Mouse (Mus musculus): ENCODE data around the gene Slc37a1. TPM values are rescaled to one million over a fixed set of nuclear protein-coding genes. Genes with fewer than 3 reads are reported as not detected.
"Not testable (repeated sequence)": the region's sequence is repeated elsewhere in the genome, so short reads cannot be mapped to it uniquely, and the experiment has no call there.

Slc37a1 gene
- total and polyA plus RNA-seq, 2 experiments = 1.4 to 4.7 TPM

DNA sequence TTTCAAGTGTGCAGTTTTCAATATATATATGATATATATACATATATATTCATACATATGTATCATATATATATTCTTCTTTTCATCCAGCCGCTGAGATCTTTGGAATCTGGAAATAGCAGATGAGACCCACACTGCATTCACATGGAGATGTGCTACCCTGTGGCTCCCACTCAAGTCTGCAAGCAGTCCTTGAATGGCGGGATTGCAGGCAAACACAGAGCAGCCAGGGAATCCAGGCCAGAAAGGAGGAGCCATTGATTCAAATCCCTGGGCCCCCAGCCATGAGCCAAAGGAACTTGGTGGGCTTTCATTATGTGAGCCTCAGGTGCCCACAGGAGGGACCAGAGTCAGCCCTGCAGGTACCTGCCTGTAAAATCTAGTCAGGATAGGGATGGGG is 66.7 kb downstream of the Slc37a1 start:
- TF ChIP-seq POLR2A (IDR thresholded peaks at IDR 0.05; ENCODE audit: extremely low read depth, insufficient read depth, low read length) = no peak
- TF ChIP-seq CTCF (IDR thresholded peaks at IDR 0.05; ENCODE audit: low read depth, low read length) = no peak
- no peaks in the 10 kb centered on the region for H3K79me2 ChIP-seq (ENCODE audit: control insufficient read depth, insufficient read depth, low read length)
- DNase-seq (ENCODE audit: extremely low read depth, low read depth, low spot score) = no peak
- WGBS = 78% methylated on average over 2 of the region's 2 CpGs
- no peaks in the 10 kb centered on the region for H3K4me1 ChIP-seq (ENCODE audit: control insufficient read depth, insufficient read depth, low read length)
- no peak overlapping the region for H3K27ac ChIP-seq (replicated peaks; ENCODE audit: insufficient read depth, low read depth, low read length)
- H3K4me3 ChIP-seq (ENCODE audit: insufficient read depth, low read depth, low read length) = no peak overlapping the region
- H3K9ac ChIP-seq (ENCODE audit: low read depth, low read length) = no peak overlapping the region
- no peaks in the 10 kb centered on the region for H3K27me3 ChIP-seq (ENCODE audit: control insufficient read depth, insufficient read depth, low read length)
- H3K36me3 ChIP-seq (ENCODE audit: control insufficient read depth, insufficient read depth, low read length) = no peaks in the 10 kb centered on the region

DNA sequence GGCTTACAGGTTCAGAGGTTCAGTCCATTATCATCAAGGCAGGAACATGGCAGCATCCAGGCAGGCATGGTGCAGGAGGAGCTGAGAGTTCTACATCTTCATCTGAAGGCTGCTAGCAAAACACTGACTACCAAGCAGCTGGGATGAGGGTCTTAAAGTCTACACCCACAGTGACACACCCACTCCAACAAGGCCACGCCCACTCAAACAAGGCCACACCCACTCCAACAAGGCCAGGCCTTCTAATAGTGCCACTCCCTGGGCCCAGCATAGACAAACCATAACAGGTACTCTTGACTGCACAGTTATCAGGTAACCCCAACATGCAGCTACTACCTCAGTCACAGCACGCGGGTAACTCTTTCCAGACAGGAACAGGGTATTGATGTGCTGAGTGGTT is 68.1 kb downstream of the Slc37a1 start:
- not testable (repeated sequence) for H3K27me3 ChIP-seq (ENCODE audit: control insufficient read depth, insufficient read depth, low read length); H3K27ac ChIP-seq (replicated peaks; ENCODE audit: insufficient read depth, low read depth, low read length); H3K9ac ChIP-seq (ENCODE audit: low read depth, low read length); H3K79me2 ChIP-seq (ENCODE audit: control insufficient read depth, insufficient read depth, low read length); DNase-seq (ENCODE audit: extremely low read depth, low read depth, low spot score); H3K4me3 ChIP-seq (ENCODE audit: insufficient read depth, low read depth, low read length); H3K36me3 ChIP-seq (ENCODE audit: control insufficient read depth, insufficient read depth, low read length); H3K4me1 ChIP-seq (ENCODE audit: control insufficient read depth, insufficient read depth, low read length)
- WGBS = 83% methylated on average over 3 of the region's 3 CpGs

DNA sequence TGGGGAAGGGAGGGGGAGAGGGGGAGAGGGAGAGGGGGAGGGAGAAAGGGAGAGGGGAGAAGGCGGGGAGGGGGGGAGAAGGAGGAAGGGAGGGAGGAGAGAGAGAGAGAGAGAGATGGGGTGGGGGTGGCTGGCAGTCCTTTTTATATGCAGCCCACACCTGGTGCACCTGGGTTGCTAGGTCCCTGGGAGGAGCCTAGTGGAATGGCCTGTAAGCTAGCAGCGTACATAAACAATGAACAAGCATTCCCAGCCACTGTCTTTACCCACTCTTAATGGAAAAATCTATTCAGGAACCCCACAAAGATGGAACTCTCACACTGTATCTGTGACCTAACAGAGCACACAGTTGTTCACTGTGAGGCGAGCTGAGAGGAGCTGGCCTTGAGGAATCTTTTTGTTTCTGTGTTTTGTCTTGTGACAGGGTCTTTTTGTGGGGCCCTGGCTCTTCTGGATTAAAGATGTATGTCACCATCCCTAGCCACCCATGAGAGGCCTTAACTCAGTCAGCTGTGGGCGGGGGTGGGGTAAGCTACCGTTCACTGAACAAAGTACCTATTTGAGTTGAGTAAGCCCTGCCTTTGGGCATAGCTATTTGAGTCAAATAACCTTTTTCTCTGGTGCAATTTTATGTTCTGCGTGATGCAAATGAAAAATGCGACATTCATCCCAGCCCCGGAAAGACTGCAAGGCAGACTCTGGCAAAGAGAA is 69.4 kb downstream of the Slc37a1 start:
- 51% methylated on average over 8 of the region's 8 CpGs for WGBS
- TF ChIP-seq POLR2A (IDR thresholded peaks at IDR 0.05; ENCODE audit: extremely low read depth, insufficient read depth, low read length) (no peak), CTCF (IDR thresholded peaks at IDR 0.05; ENCODE audit: low read depth, low read length) (no peak)
- Histone ChIP-seq H3K79me2 (ENCODE audit: control insufficient read depth, insufficient read depth, low read length) (no peaks in the 10 kb centered on the region), H3K36me3 (ENCODE audit: control insufficient read depth, insufficient read depth, low read length) (no peaks in the 10 kb centered on the region), H3K27ac (replicated peaks; ENCODE audit: insufficient read depth, low read depth, low read length) (no peak overlapping the region), H3K4me3 (ENCODE audit: insufficient read depth, low read depth, low read length) (no peak overlapping the region), H3K9ac (ENCODE audit: low read depth, low read length) (no peak overlapping the region), H3K27me3 (ENCODE audit: control insufficient read depth, insufficient read depth, low read length) (no peaks in the 10 kb centered on the region), H3K4me1 (ENCODE audit: control insufficient read depth, insufficient read depth, low read length) (no peaks in the 10 kb centered on the region)
- peak; percentile 13 for DNase-seq (ENCODE audit: extremely low read depth, low read depth, low spot score)

DNA sequence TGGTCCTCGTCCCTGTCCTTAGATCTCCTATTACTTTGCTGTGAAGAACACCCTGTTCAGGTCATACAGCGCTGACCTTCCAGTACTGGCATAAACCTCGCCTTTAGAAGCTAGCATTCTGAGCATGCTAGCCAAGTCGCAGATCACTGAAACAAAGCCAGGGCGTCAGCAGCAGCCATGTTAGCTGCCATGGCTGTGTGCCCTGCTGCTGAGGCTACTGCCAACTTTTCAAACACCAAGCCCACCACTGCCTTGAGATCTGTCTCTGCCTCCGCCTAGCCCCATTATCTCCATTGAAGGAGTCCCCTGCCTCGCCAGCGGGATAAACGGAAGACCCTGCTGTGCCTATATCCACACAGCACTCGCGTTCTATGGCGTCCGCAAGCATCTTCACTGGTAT is 74.0 kb downstream of the Slc37a1 start:
- Histone ChIP-seq H3K9ac (ENCODE audit: low read depth, low read length) (no peak overlapping the region), H3K36me3 (ENCODE audit: control insufficient read depth, insufficient read depth, low read length) (no peaks in the 10 kb centered on the region), H3K4me1 (ENCODE audit: control insufficient read depth, insufficient read depth, low read length) (no peaks in the 10 kb centered on the region), H3K4me3 (ENCODE audit: insufficient read depth, low read depth, low read length) (no peak overlapping the region), H3K27me3 (ENCODE audit: control insufficient read depth, insufficient read depth, low read length) (no peaks in the 10 kb centered on the region), H3K27ac (replicated peaks; ENCODE audit: insufficient read depth, low read depth, low read length) (no peak overlapping the region), H3K79me2 (ENCODE audit: control insufficient read depth, insufficient read depth, low read length) (no peaks in the 10 kb centered on the region)
- TF ChIP-seq CTCF (IDR thresholded peaks at IDR 0.05; ENCODE audit: low read depth, low read length) = no peak
- no peak for TF ChIP-seq POLR2A (IDR thresholded peaks at IDR 0.05; ENCODE audit: extremely low read depth, insufficient read depth, low read length)
- 92% methylated on average over 13 of the region's 13 CpGs for WGBS
- DNase-seq (ENCODE audit: extremely low read depth, low read depth, low spot score) = no peak

DNA sequence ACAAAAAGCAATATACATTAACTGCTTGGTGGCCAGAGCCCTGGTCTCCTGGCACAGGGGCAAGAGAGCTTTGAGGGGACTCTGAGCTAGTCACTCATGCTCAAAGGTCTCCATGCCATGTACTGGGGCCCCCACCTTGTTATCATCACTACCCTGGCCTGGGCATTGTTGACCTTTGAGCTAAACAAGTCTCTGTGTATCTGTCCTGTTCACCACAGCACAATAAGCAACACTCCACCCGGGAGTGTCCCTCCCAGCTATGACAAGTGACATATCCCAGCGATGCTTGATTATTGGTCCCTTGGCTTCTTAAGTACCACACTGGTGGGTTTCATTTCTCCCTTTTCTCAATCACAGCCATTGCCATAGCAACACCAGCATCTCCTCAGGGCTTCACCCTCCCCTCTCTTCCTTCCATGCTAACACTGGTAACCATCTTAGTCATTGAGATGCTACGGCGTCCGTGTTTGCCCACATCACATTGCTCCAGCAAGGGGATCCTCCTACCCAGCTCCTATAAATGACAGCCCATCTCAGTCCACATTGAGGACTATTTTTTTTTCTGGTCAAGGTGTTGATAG is 79.1 kb downstream of the Slc37a1 start:
- TF ChIP-seq CTCF (IDR thresholded peaks at IDR 0.05; ENCODE audit: low read depth, low read length) = no peak
- TF ChIP-seq POLR2A (IDR thresholded peaks at IDR 0.05; ENCODE audit: extremely low read depth, insufficient read depth, low read length) = no peak
- WGBS = 90% methylated on average over 5 of the region's 5 CpGs
- Histone ChIP-seq H3K9ac (ENCODE audit: low read depth, low read length) (no peak overlapping the region), H3K4me1 (ENCODE audit: control insufficient read depth, insufficient read depth, low read length) (no peaks in the 10 kb centered on the region), H3K79me2 (ENCODE audit: control insufficient read depth, insufficient read depth, low read length) (no peaks in the 10 kb centered on the region), H3K27ac (replicated peaks; ENCODE audit: insufficient read depth, low read depth, low read length) (no peak overlapping the region), H3K4me3 (ENCODE audit: insufficient read depth, low read depth, low read length) (no peak overlapping the region), H3K36me3 (ENCODE audit: control insufficient read depth, insufficient read depth, low read length) (no peaks in the 10 kb centered on the region), H3K27me3 (ENCODE audit: control insufficient read depth, insufficient read depth, low read length) (no peaks in the 10 kb centered on the region)
- no peak for DNase-seq (ENCODE audit: extremely low read depth, low read depth, low spot score)

DNA sequence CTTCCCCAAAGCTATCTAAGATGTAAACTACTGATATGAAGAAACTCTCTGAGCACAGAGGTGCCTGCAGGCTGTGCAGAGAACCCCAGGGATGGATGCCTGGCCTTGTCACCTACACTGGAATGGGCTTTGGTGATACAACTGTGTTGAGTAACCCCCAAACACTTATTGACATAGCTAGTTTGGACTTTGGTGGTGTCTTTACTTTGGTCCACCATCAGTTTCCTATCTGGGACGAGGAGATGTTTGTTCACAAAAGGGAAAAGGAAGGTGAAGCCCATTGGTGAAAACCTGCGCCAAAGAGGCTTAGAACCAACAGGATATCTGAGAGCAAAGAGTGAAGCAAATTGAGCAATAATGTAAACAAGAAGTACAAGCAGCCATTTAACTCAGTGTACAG is 83.6 kb downstream of the Slc37a1 start:
- Histone ChIP-seq H3K9ac (ENCODE audit: low read depth, low read length) (no peak overlapping the region), H3K4me1 (ENCODE audit: control insufficient read depth, insufficient read depth, low read length) (no peaks in the 10 kb centered on the region), H3K36me3 (ENCODE audit: control insufficient read depth, insufficient read depth, low read length) (no peaks in the 10 kb centered on the region), H3K79me2 (ENCODE audit: control insufficient read depth, insufficient read depth, low read length) (no peaks in the 10 kb centered on the region), H3K27me3 (ENCODE audit: control insufficient read depth, insufficient read depth, low read length) (no peaks in the 10 kb centered on the region), H3K4me3 (ENCODE audit: insufficient read depth, low read depth, low read length) (no peak overlapping the region), H3K27ac (replicated peaks; ENCODE audit: insufficient read depth, low read depth, low read length) (no peak overlapping the region)
- no peak for TF ChIP-seq POLR2A (IDR thresholded peaks at IDR 0.05; ENCODE audit: extremely low read depth, insufficient read depth, low read length)
- no peak for TF ChIP-seq CTCF (IDR thresholded peaks at IDR 0.05; ENCODE audit: low read depth, low read length)
- whole genome bisulfite sequencing = 13% methylated on average over 2 of the region's 2 CpGs
- DNase-seq (ENCODE audit: extremely low read depth, low read depth, low spot score) = peak; percentile 99
